Mouse (Mus musculus) kidney, adult 2 months (tissue): Measurements from ENCODE around the gene Haspin.

ENCODE experiments used
- CTCF ChIP-seq: fragments of 200-500 bp; conservative IDR thresholded peaks from 2 replicates; pipeline ENCODE4 v1.5.1; 2011; ENCODE audit warnings: low read depth, mild to moderate bottlenecking, control low read depth, low read length, moderate library complexity, mixed read lengths; ENCODE audit not compliant: insufficient read depth, insufficient read length
- POLR2A ChIP-seq: fragments of 200-500 bp; IDR thresholded peaks from one replicate; pipeline ENCODE4 v1.6.1; 2011; ENCODE audit warnings: low read depth, low read length, control low read depth

- TF ChIP-seq CTCF: no peak
- no peak for TF ChIP-seq POLR2A
Measured at GRCm38 (mm10) chr11:73155071-73155470, 17.0 kb upstream of the Haspin start.
